Mouse (Mus musculus): ENCODE data around the gene Hira.
"Not testable (repeated sequence)": the region's sequence is repeated elsewhere in the genome, so short reads cannot be mapped to it uniquely, and the experiment has no call there.

Hira gene

GRCm38 (mm10) chr16:18927963-18928362, 51.1 kb downstream of the Hira start:
- no peak for DNase-seq

- DNase-seq: no peak
Measured at GRCm38 (mm10) chr16:18938321-18939082, 61.7 kb downstream of the Hira start.

GRCm38 (mm10) chr16:18943906-18944305, 67.1 kb downstream of the Hira start:
- no peak for DNase-seq

- DNase-seq: no peak
Measured at GRCm38 (mm10) chr16:18948941-18949340, 72.1 kb downstream of the Hira start.

- DNase-seq: no peak
Measured at GRCm38 (mm10) chr16:18950351-18950750, 73.5 kb downstream of the Hira start.

GRCm38 (mm10) chr16:18952813-18953212, 76.0 kb downstream of the Hira start:
- no peak for DNase-seq

- DNase-seq: no peak
Measured at GRCm38 (mm10) chr16:18955070-18955469, 78.2 kb downstream of the Hira start.

- no peak for DNase-seq
Measured at GRCm38 (mm10) chr16:18963486-18963885, 86.6 kb downstream of the Hira start.

GRCm38 (mm10) chr16:18969420-18970128, 92.7 kb downstream of the Hira start:
- DNase-seq: no peak

- DNase-seq: no peak
Measured at GRCm38 (mm10) chr16:18970837-18971236, 94.0 kb downstream of the Hira start.

- not testable (repeated sequence) for DNase-seq
Measured at GRCm38 (mm10) chr16:18975665-18976064, 98.8 kb downstream of the Hira start.

GRCm38 (mm10) chr16:18976315-18976714, 99.5 kb downstream of the Hira start:
- DNase-seq: no peak

- DNase-seq: no peak
Measured at GRCm38 (mm10) chr16:18986381-18986780, 109.5 kb downstream of the Hira start.

GRCm38 (mm10) chr16:18986860-18987259, 110.0 kb downstream of the Hira start:
- DNase-seq: no peak

GRCm38 (mm10) chr16:19002610-19003389, 126.0 kb downstream of the Hira start:
- not testable (repeated sequence) for DNase-seq

GRCm38 (mm10) chr16:19003757-19004156, 126.9 kb downstream of the Hira start:
- no peak for DNase-seq

GRCm38 (mm10) chr16:19005298-19005697, 128.5 kb downstream of the Hira start:
- no peak for DNase-seq

- no peak for DNase-seq
Measured at GRCm38 (mm10) chr16:19006715-19007114, 129.9 kb downstream of the Hira start.

- DNase-seq: not testable (repeated sequence)
Measured at GRCm38 (mm10) chr16:19007186-19007591, 130.4 kb downstream of the Hira start.

- DNase-seq: no peak
Measured at GRCm38 (mm10) chr16:19010710-19011109, 133.9 kb downstream of the Hira start.

- no peak for DNase-seq
Measured at GRCm38 (mm10) chr16:19013550-19013949, 136.7 kb downstream of the Hira start.

- no peak for DNase-seq
Measured at GRCm38 (mm10) chr16:19014650-19015049, 137.8 kb downstream of the Hira start.
